In genomic region chr19:26845276-26846016, GRCm38 (mm10) we compare ENCODE assay signal across 8 mouse cellular contexts. TPM values are rescaled to one million over a fixed set of nuclear protein-coding genes. Genes with fewer than 3 reads are reported as not detected.
DNase-seq lines count a peak whose midpoint lies in the region.

No protein-coding gene starts in this region.

- peak; percentile 75 for DNase-seq in T-cell, adult 2 months (ENCODE audit: low spot score)
- peak; percentile 82 to 90 for DNase-seq in cerebellum, postnatal 36 days
- DNase-seq in gastrocnemius, adult 8-10 months (ENCODE audit: low spot score in 2 of 2): peak; percentile 35 to 42
- DNase-seq in hindlimb bud, embryonic 11.5 days (ENCODE audit: extremely low spot score, low read depth, low spot score): peak; percentile 96
- DNase-seq in left cerebral cortex, adult 8-10 months (ENCODE audit: low spot score in 2 of 2): peak; percentile 75 to 85
- peak; percentile 90 to 92 for DNase-seq in right cerebral cortex, postnatal 10 days (ENCODE audit: low spot score in 2 of 2)
- peak; percentile 77 for DNase-seq in urinary bladder, postnatal 25 days (ENCODE audit: low spot score)

- no peaks in the 10 kb centered on the region for H3K27me3 ChIP-seq in megakaryocyte, embryonic 14.5 days (replicated peaks)

- H3K4me3 ChIP-seq in megakaryocyte, embryonic 14.5 days (replicated peaks): peak overlapping the region; percentile 94

- H3K36me3 ChIP-seq in megakaryocyte, embryonic 14.5 days (replicated peaks; ENCODE audit: low read length): no peaks in the 10 kb centered on the region

- peaks cover 19% of the 10 kb centered on the region for H3K4me1 ChIP-seq in megakaryocyte, embryonic 14.5 days

- H3K9me3 ChIP-seq in megakaryocyte, embryonic 14.5 days: no peaks in the 10 kb centered on the region

RNA-seq across cellular contexts. Expression of gene Gm815, which starts 40.2 kb away (rescaled TPM):
- total RNA-seq in gastrocnemius, adult 8-10 months (2022): not detected
- total RNA-seq in left cerebral cortex, adult 8-10 months (2022): not detected
- polyA plus RNA-seq in megakaryocyte, embryonic 14.5 days (2012; ENCODE audit: insufficient read depth, low replicate concordance): not detected in 2 replicates

Comparison
In these comparisons a context has a peak if more than half of its experiments do, and no peak if none do; other contexts are left out.
1. Peak in every context shown above with its lines: DNase-seq and H3K4me3 ChIP-seq.
2. DNase-seq: peak in every context shown above with its lines; median percentile 96 in hindlimb bud, embryonic 11.5 days; 91 in right cerebral cortex, postnatal 10 days; 86 in cerebellum, postnatal 36 days; 80 in left cerebral cortex, adult 8-10 months; 77 in urinary bladder, postnatal 25 days; 75 in T-cell, adult 2 months; 38 in gastrocnemius, adult 8-10 months.